Mouse (Mus musculus): ENCODE measurements around the gene Pidd1.

- TF ChIP-seq POLR2A (IDR thresholded peaks at IDR 0.05; ENCODE audit: control insufficient read depth, low read depth, low read length) (no peak), CTCF (IDR thresholded peaks at IDR 0.05; ENCODE audit: control insufficient read depth, insufficient read depth, insufficient replicate concordance, low read depth, low read length) (no peak)
These were observed 33.2 kb downstream of the Pidd1 start for GRCm38 (mm10) chr7:141410631-141411030.

All from testis, adult 2 months (tissue).